Mouse (Mus musculus) embryonic fibroblast, embryonic 13.5 days (primary cell): ENCODE data around the gene Dock9.

Experiments
- CTCF ChIP-seq: IDR thresholded peaks from 2 replicates; pipeline ENCODE4 v1.5.1; 2011; ENCODE audit warnings: mild to moderate bottlenecking, control low read depth, low read length, moderate library complexity, borderline replicate concordance; ENCODE audit not compliant: insufficient read depth
- POLR2A ChIP-seq: IDR thresholded peaks from 2 replicates; pipeline ENCODE4 v1.6.1; 2011; ENCODE audit warnings: low read depth, mild to moderate bottlenecking, control low read depth, low read length, moderate library complexity

GRCm38 (mm10) chr14:121596631-121597030 lies 201.0 kb downstream of the Dock9 start:
- no peak for TF ChIP-seq CTCF
- no peak for TF ChIP-seq POLR2A
